10 mouse cellular contexts compared by ENCODE assay signal in genomic region chr7:67613795-67614463, GRCm38 (mm10). TPM values are rescaled to one million over a fixed set of nuclear protein-coding genes. Genes with fewer than 3 reads are reported as not detected.
DNase-seq lines count a peak whose midpoint lies in the region; ATAC-seq and TF ChIP-seq lines count a peak whose summit lies in the region.
"Had no signal": no experiment of that assay in that cellular context is flagged by ENCODE, and none has a peak within 500 bp of the region (broad histone marks: within the 10 kb centered on the region; RNA-seq: fewer than 3 reads in every experiment).

No protein-coding gene starts in this region.

- H3K4me1 ChIP-seq in forebrain, embryonic 12.5 days: peaks cover 16% of the 10 kb centered on the region
- H3K4me1 ChIP-seq in forebrain, embryonic 15.5 days: peaks cover 13% of the 10 kb centered on the region; the same call in 1 of the 2 replicates
- peaks cover 15 to 85% of the 10 kb centered on the region in 2 experiments for H3K4me1 ChIP-seq in CH12.LX (ENCODE audit: control insufficient read depth in 1 of 2, insufficient read depth in 2 of 2)
- peaks cover 16% of the 10 kb centered on the region for H3K4me1 ChIP-seq in heart, adult 2 months (ENCODE audit: control insufficient read depth, insufficient read depth, low read length)
- H3K4me1 ChIP-seq in hindbrain, embryonic 15.5 days (replicated peaks): peaks cover 16% of the 10 kb centered on the region; the same call in 1 of the 2 replicates
- no peaks in the 10 kb centered on the region for H3K4me1 ChIP-seq in thymus, adult 2 months (replicated peaks; ENCODE audit: control insufficient read depth, insufficient read depth, low read length)

- TF ChIP-seq EP300 in CH12.LX (IDR thresholded peaks at IDR 0.05; ENCODE audit: low read length): 0 out of 2 replicates have a peak, but pooled peaks have one; percentile 13
- TF ChIP-seq EP300 in heart, adult 2 months (IDR thresholded peaks at IDR 0.05; ENCODE audit: insufficient read depth, low read depth, low read length): 0 out of 2 replicates have a peak, but pooled peaks have one; percentile 54

- intact Hi-C loops in heart, adult 2 months (cut with DNase I): loop anchor here (2.0 kb wide), 1 partner anchor 51 kb away; no protein-coding TSS in a partner anchor

- H3K79me2 ChIP-seq in CH12.LX (replicated peaks; ENCODE audit: control insufficient read depth, extremely low read depth, insufficient read depth, poor library complexity, severe bottlenecking): peaks cover 24% of the 10 kb centered on the region
- no peaks in the 10 kb centered on the region for H3K79me2 ChIP-seq in heart, adult 2 months (replicated peaks; ENCODE audit: control insufficient read depth, insufficient read depth, low read length)

- 0 out of 2 replicates have a peak overlapping the region, but pooled peaks have one; percentile 4 for H3K4me2 ChIP-seq in forebrain, embryonic 12.5 days
- H3K4me2 ChIP-seq in forebrain, embryonic 15.5 days (replicated peaks): no peak overlapping the region
- peak overlapping the region; percentile 57; the same call in 1 of the 2 replicates for H3K4me2 ChIP-seq in CH12.LX (ENCODE audit: insufficient read depth, low read depth, poor library complexity, severe bottlenecking)
- H3K4me2 ChIP-seq in hindbrain, embryonic 15.5 days: no peak overlapping the region

- no peaks in the 10 kb centered on the region for H3K9me3 ChIP-seq in forebrain, embryonic 12.5 days
- no peaks in the 10 kb centered on the region for H3K9me3 ChIP-seq in forebrain, embryonic 15.5 days
- H3K9me3 ChIP-seq in CH12.LX (replicated peaks; ENCODE audit: low read length): no peaks in the 10 kb centered on the region
- H3K9me3 ChIP-seq in hindbrain, embryonic 15.5 days: no peaks in the 10 kb centered on the region

- 35% methylated on average over 10 of the region's 10 CpGs for WGBS in forebrain, embryonic 12.5 days
- WGBS in forebrain, embryonic 15.5 days: 25% methylated on average over 10 of the region's 10 CpGs
- WGBS in heart, adult 2 months: 12% methylated on average over 10 of the region's 10 CpGs
- WGBS in hindbrain, embryonic 15.5 days: 40% methylated on average over 10 of the region's 10 CpGs
- WGBS in thymus, adult 2 months: 93% methylated on average over 10 of the region's 10 CpGs

- no peak for TF ChIP-seq RAD21 in CH12.LX (IDR thresholded peaks at IDR 0.05; ENCODE audit: low read depth, low read length)

- H3K9ac ChIP-seq in forebrain, embryonic 12.5 days: no peak overlapping the region
- no peak overlapping the region for H3K9ac ChIP-seq in forebrain, embryonic 15.5 days (replicated peaks)
- no peak overlapping the region for H3K9ac ChIP-seq in CH12.LX (ENCODE audit: insufficient read depth, low read depth)
- peak overlapping the region; percentile 28; the same call in 1 of the 2 replicates for H3K9ac ChIP-seq in heart, adult 2 months (ENCODE audit: low read depth, low read length)
- no peak overlapping the region for H3K9ac ChIP-seq in hindbrain, embryonic 15.5 days

- H3K36me3 ChIP-seq in forebrain, embryonic 12.5 days (replicated peaks): no peaks in the 10 kb centered on the region; the same call in 1 of the 2 replicates
- no peaks in the 10 kb centered on the region for H3K36me3 ChIP-seq in forebrain, embryonic 15.5 days
- peaks cover 20 to 45% of the 10 kb centered on the region in 2 experiments for H3K36me3 ChIP-seq in CH12.LX (replicated peaks in 1 of 2; ENCODE audit: control insufficient read depth in 1 of 2, insufficient read depth in 1 of 2, low read length in 1 of 2)
- H3K36me3 ChIP-seq in heart, adult 2 months (ENCODE audit: control insufficient read depth, insufficient read depth, low read length): peaks cover 13% of the 10 kb centered on the region
- no peaks in the 10 kb centered on the region for H3K36me3 ChIP-seq in hindbrain, embryonic 15.5 days
- H3K36me3 ChIP-seq in thymus, adult 2 months (ENCODE audit: control insufficient read depth, insufficient read depth, low read length): no peaks in the 10 kb centered on the region

- DNase-seq in CH12.LX (ENCODE audit: extremely low read depth): no peak
- DNase-seq in heart, adult 2 months: peak; percentile 51 to 71
- DNase-seq in cerebellum, postnatal 25 days: no peak
- DNase-seq in thymus, adult 2 months: no peak
- no peak for DNase-seq in adrenal gland, postnatal 10 days
- DNase-seq: left cerebral cortex, postnatal 4 days had no signal

- H3K27ac ChIP-seq in forebrain, embryonic 12.5 days: 0 out of 2 replicates have a peak overlapping the region, but pooled peaks have one; percentile 32
- no peak overlapping the region for H3K27ac ChIP-seq in forebrain, embryonic 15.5 days (replicated peaks)
- no peak overlapping the region for H3K27ac ChIP-seq in CH12.LX (ENCODE audit: insufficient read depth, low read depth)
- H3K27ac ChIP-seq in heart, adult 2 months: peak overlapping the region; percentile 92
- no peak overlapping the region for H3K27ac ChIP-seq in hindbrain, embryonic 15.5 days (replicated peaks)
- no peak overlapping the region for H3K27ac ChIP-seq in thymus, adult 2 months (ENCODE audit: control insufficient read depth, insufficient read depth, low read length)

- no peaks in the 10 kb centered on the region; the same call in 1 of the 2 replicates for H3K27me3 ChIP-seq in forebrain, embryonic 12.5 days
- H3K27me3 ChIP-seq in forebrain, embryonic 15.5 days: no peaks in the 10 kb centered on the region
- no peaks in the 10 kb centered on the region for H3K27me3 ChIP-seq in CH12.LX (replicated peaks)
- H3K27me3 ChIP-seq in heart, adult 2 months (ENCODE audit: control insufficient read depth, insufficient read depth, low read length): no peaks in the 10 kb centered on the region
- no peaks in the 10 kb centered on the region for H3K27me3 ChIP-seq in hindbrain, embryonic 15.5 days
- no peaks in the 10 kb centered on the region for H3K27me3 ChIP-seq in thymus, adult 2 months (ENCODE audit: control insufficient read depth, insufficient read depth, low read length)

- 0 out of 2 replicates have a peak, but pooled peaks have one; percentile 51 for ATAC-seq in forebrain, embryonic 12.5 days (ENCODE audit: low FRiP score)
- no peak for ATAC-seq in forebrain, embryonic 15.5 days (replicated peaks)
- peak; percentile 54; the same call in 1 of the 2 replicates for ATAC-seq in hindbrain, embryonic 15.5 days (ENCODE audit: low FRiP score, low read depth)
- ATAC-seq: activated CD4-positive, CD25-positive, alpha-beta regulatory T cell, adult 4 months had no signal

- dilution Hi-C loops in CH12.LX (cut with MboI; ENCODE audit: extremely low pct_ligation_motif_present, extremely low pct_unique_long_range_greater_than_20kb, low sequenced_read_pairs): no loop called here

- TF ChIP-seq POLR2A in CH12.LX (IDR thresholded peaks at IDR 0.05; ENCODE audit: low read depth, low read length): no peak
- 0 out of 2 replicates have a peak, but pooled peaks have one; percentile 40 for TF ChIP-seq POLR2A in heart, adult 2 months (IDR thresholded peaks at IDR 0.05; ENCODE audit: insufficient read depth, low read depth, low read length)
- TF ChIP-seq POLR2A in thymus, adult 2 months (IDR thresholded peaks at IDR 0.05; ENCODE audit: control insufficient read depth, extremely low read depth, insufficient read depth, low read length, poor library complexity): no peak

- H3K4me3 ChIP-seq in forebrain, embryonic 12.5 days (replicated peaks): no peak overlapping the region
- H3K4me3 ChIP-seq in forebrain, embryonic 15.5 days: no peak overlapping the region
- H3K4me3 ChIP-seq in CH12.LX (replicated peaks in 1 of 3; ENCODE audit: low read depth in 2 of 3, low read length in 2 of 3, poor library complexity in 1 of 3): no peak overlapping the region
- H3K4me3 ChIP-seq in heart, adult 2 months: peak overlapping the region; percentile 31
- no peak overlapping the region for H3K4me3 ChIP-seq in hindbrain, embryonic 15.5 days
- no peak overlapping the region for H3K4me3 ChIP-seq in thymus, adult 2 months (ENCODE audit: control insufficient read depth, insufficient read depth, low read length)

- in situ Hi-C loops in CH12.LX (cut with MboI; ENCODE audit: low pct_ligation_motif_present, low pct_unique_long_range_greater_than_20kb, low sequenced_read_pairs): no loop called here

- no peak for TF ChIP-seq CTCF in CH12.LX (conservative IDR thresholded peaks at IDR 0.05 in 1 of 2, IDR thresholded peaks at IDR 0.05 in 1 of 2; ENCODE audit: low read depth in 2 of 2, low read length in 2 of 2)
- no peak for TF ChIP-seq CTCF in heart, adult 2 months (IDR thresholded peaks at IDR 0.05)
- TF ChIP-seq CTCF in thymus, adult 2 months (IDR thresholded peaks at IDR 0.05; ENCODE audit: borderline replicate concordance, control insufficient read depth, extremely low read depth, insufficient read depth, low read length, poor library complexity): no peak

TF ChIP-seq in CH12.LX, 34 proteins besides CTCF, POLR2A, EP300 and RAD21 (continues in another document):
- TF ChIP-seq SMC3 (IDR thresholded peaks at IDR 0.05; ENCODE audit: low read depth, low read length) (no peak), JUN (IDR thresholded peaks at IDR 0.05; ENCODE audit: insufficient read depth, low read depth, low read length) (no peak), ELF1 (IDR thresholded peaks at IDR 0.05; ENCODE audit: low read depth, low read length) (peak; percentile 41), MEF2A (IDR thresholded peaks at IDR 0.05; ENCODE audit: borderline replicate concordance, low read depth, low read length) (peak; percentile 54; the same call in 1 of the 2 replicates)

RNA-seq across cellular contexts. Expression of gene Lrrc28, which starts 31.1 kb away (rescaled TPM):
- 28.7 and 30.0 TPM in 2 replicates for polyA plus RNA-seq in forebrain, embryonic 12.5 days (2016; fragmentation: Nextera tagmentation; extraction: Ambion mirVana)
- polyA plus RNA-seq in forebrain, embryonic 15.5 days (2015; fragmentation: Nextera tagmentation; extraction: Ambion mirVana): 29.2 and 31.0 TPM in 2 replicates
- total RNA-seq in CH12.LX (2012; rRNA removed) (44.2 and 59.2 TPM in 2 replicates), CH12.LX (2014; rRNA removed) (57.1 and 63.5 TPM in 2 replicates)
- polyA plus RNA-seq in CH12.LX (2012; ENCODE audit: insufficient read length, low read depth): 27.9 and 41.6 TPM in 2 replicates
- total RNA-seq in heart, adult 2 months (2021): 10 to 100 TPM; 14.1 to 16.4 TPM
- 20.5 and 24.2 TPM in 2 replicates for polyA plus RNA-seq in heart, adult 2 months (2012; rRNA removed)
- 21.6 and 23.1 TPM in 2 replicates for polyA plus RNA-seq in hindbrain, embryonic 15.5 days (2015; fragmentation: Nextera tagmentation; extraction: Ambion mirVana)
- 39.2 and 39.4 TPM in 2 replicates for polyA plus RNA-seq in thymus, adult 2 months (2012; rRNA removed)
- 10 to 100 TPM; 17.6 to 19.3 TPM for total RNA-seq in adrenal gland, postnatal 10 days (2021)

RNA-seq across cellular contexts. Expression of gene Ttc23, which starts 33.3 kb away (rescaled TPM):
- polyA plus RNA-seq in forebrain, embryonic 12.5 days (2016; fragmentation: Nextera tagmentation; extraction: Ambion mirVana): 31.2 and 32.3 TPM in 2 replicates
- 8.9 and 9.4 TPM in 2 replicates for polyA plus RNA-seq in forebrain, embryonic 15.5 days (2015; fragmentation: Nextera tagmentation; extraction: Ambion mirVana)
- total RNA-seq in CH12.LX (2012; rRNA removed) (0.89 and 1.6 TPM in 2 replicates), CH12.LX (2014; rRNA removed) (1.6 and 2.5 TPM in 2 replicates)
- 0.93 TPM in 2 replicates for polyA plus RNA-seq in CH12.LX (2012; ENCODE audit: insufficient read length, low read depth)
- total RNA-seq in heart, adult 2 months (2021): 10 to 100 TPM; 18.6 to 20.7 TPM
- 3.6 and 8.7 TPM in 2 replicates for polyA plus RNA-seq in heart, adult 2 months (2012; rRNA removed)
- polyA plus RNA-seq in hindbrain, embryonic 15.5 days (2015; fragmentation: Nextera tagmentation; extraction: Ambion mirVana): 7.9 and 9.2 TPM in 2 replicates
- polyA plus RNA-seq in thymus, adult 2 months (2012; rRNA removed): 2.9 and 4.5 TPM in 2 replicates
- total RNA-seq in adrenal gland, postnatal 10 days (2021): 10 to 100 TPM; 30.5 to 42.8 TPM

Comparison
In these comparisons a context has a peak if more than half of its experiments do, and no peak if none do; other contexts are left out.
1. H3K27ac ChIP-seq: peak in forebrain, embryonic 12.5 days (single experiment) and heart, adult 2 months (single experiment); none in forebrain, embryonic 15.5 days (single experiment), CH12.LX (single experiment), hindbrain, embryonic 15.5 days (single experiment) and thymus, adult 2 months (single experiment).
2. H3K4me2 ChIP-seq: peak in forebrain, embryonic 12.5 days (single experiment) and CH12.LX (single experiment); none in forebrain, embryonic 15.5 days (single experiment) and hindbrain, embryonic 15.5 days (single experiment).
3. DNase-seq: peak in heart, adult 2 months (2 of 2); none in CH12.LX (single experiment), cerebellum, postnatal 25 days (0 of 2), thymus, adult 2 months (single experiment) and adrenal gland, postnatal 10 days (single experiment).